Mouse (Mus musculus) right cerebral cortex, postnatal 36 days (tissue): ENCODE measurements around the gene Haus2.
"Not testable (repeated sequence)": the region's sequence is repeated elsewhere in the genome, so short reads cannot be mapped to it uniquely, and the experiment has no call there.

ENCODE experiments used
- DNase-seq, 2 experiments: peaks; one replicate each; pipeline ENCODE4 v3.0.0; 2022; ENCODE audit warnings: low spot score in 2 of 2, mixed read lengths in 1 of 2

Gene Haus2

DNA sequence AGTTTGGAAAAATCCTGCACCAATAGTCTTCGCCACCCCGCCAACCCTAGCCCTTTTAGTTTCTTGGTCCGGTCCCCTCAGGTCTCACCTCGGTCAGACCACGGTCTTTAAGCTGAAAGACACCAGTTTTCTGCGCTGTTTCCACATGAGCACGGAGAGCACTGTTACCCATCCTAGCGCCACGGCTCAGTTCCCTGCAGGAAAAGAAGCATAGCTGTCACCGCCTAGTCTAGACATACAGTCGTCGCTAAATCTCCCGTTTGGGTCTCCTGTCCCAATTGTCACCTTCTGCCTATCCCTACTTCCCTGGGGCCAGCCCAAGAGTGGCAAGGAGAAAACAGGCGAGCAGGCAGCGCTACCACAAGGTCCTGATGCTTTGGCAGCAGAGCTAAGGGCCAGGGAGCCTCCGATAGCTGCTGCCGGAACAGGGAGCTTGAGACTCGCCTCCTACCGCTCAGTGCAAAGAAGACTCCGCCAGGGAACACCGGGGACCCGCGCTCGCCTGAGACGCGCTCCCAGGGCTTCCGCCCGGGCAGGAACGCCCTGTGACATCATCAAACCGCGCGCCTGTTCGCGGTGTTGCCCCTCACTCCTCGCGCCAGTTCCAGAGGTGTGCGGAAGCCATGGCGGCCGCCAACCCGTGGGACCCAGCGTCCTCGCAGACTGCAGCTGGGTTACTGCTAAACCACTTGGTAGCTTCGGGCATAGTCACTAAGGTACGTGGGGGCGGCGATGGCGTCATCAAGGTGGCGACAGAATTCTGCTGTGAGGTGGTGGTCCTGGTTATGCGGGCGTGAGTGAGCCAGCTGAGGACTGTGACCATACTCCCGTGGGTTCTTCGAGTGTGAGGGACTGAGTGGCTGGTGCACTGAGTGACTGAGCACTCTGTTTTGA, at the start of gene Haus2, which contains the start of gene Lrrc57:
Gene Haus2 (plus strand): TSS at position 554 of the 894 bp plus-strand sequence.
Gene Lrrc57 (minus strand): TSS at position 691 of the 894 bp plus-strand sequence.
- DNase-seq, result peak; percentile 86 to 90

DNA sequence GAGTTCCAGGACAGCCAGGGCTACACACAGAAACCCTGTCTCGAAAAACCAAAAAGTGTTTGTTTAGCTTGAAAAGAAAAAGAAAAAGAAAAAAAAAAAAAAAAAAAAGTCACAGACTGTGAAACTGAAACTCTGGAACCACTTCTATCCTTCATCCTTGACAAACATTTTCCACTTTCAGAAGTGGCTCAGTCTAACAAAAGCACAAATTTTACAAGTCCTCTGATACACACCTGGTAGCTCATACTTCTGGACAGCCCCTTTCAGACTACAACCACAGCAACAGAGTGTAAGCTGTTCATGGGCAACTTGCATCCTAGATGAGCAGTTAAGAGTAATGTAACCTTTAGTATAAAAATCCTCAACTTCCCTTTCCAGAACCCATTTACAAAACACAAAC, 47.7 kb upstream of the Haus2 start:
- no peak for DNase-seq

DNA sequence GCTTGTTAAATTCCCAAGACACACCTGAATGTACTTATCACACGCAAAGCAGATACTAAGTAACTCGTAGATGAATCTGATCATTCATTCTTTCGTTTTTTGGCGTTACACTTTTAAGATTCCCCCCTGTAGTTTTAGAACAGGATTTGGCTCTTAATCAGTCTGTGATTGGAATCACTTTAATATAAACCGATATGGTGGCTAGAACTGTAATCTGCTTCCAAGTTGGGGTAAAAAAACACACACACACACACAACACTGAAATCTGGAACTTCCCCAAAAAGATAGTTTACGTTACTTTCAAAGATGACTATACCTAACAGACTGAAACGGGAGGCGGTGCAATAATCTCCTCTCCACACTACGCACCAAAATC, 46.3 kb upstream of the Haus2 start:
- DNase-seq, result no peak

DNA sequence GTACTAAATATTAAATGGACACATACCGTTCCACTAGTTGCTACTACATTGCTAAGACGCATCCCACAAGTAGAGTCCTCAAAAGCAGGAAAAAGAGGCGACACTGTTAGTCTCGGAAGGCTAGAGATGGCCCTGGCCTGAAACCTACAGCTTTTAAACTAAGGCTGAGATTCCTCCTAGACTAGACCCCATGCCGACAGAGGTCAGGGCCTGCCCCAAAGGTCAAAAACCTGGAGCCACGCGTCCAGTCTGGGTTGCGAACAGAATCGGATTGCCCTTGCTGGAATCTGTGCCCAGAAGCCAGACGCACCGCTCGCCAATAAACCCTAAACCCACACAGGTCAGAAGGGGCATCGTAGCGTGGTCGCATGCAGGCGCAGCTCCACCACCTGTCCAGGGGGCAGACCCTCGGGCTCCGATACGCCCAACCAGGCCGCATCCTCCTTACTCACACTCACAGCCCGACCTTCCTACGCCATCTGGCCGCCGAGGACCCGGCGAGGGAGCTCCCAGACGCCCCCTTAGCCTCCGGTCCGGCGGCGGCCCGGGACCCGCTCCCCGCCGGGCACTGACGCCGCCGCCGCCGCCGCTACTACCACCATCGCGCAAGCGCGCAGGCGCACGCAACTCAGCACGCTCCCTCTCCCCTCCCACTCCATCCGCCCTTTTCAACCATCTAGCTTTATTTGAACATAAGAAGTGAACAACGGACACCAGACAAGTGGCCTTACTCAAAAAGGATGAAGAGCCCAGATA, 45.8 kb upstream of the Haus2 start, which contains the start of gene Zfp106:
Gene Zfp106 (minus strand): TSS at position 609 of the 756 bp plus-strand sequence.
- DNase-seq, result peak; percentile 86 to 87

DNA sequence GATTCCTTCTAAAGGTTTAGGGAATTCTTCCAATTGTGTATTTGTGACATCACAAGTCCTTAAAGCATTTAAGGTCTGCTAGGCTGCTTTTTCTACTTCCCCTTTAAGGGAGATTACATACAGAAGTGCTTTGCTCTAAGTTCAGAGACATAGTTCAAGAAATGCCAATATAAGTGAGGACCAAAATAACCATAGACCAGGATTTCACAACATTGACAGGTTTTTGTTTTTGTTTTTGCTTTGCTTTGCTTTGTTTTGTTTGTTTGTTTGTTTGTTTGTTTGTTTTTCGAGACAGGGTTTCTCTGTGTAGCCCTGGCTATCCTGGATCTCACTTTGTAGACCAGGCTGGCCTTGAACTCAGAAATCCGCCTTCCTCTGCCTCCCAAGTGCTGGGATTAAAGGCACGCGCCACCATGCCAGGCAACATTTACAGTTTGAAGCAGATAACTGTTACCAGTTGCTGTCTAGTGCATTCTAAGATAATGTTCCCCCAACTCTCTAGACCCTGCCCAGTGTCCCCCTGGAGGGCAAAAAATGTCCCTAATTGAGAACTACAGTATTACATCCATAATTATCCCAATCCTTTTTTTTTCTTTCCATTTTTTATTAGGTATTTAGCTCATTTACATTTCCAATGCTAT, 44.5 kb upstream of the Haus2 start:
- not testable (repeated sequence) for DNase-seq

DNA sequence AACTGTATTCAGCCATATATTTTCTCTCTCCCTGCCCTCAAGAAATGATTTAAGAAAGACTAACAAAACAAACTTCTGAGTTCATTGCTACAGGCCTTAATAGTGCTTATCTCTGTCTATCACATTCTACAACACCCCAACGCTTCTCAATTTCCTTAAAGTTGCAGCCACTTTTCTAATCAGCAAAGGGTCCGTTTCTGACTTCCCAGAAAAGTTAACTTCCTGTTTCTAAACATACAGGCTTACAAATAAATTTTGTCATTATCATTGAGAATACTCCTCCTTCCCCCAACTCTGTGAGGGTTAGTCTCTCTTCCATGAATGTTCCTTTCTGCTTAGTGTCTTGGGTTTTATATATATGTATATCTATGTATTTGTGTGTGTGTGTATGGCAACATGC, 43.8 kb upstream of the Haus2 start:
- no peak for DNase-seq

DNA sequence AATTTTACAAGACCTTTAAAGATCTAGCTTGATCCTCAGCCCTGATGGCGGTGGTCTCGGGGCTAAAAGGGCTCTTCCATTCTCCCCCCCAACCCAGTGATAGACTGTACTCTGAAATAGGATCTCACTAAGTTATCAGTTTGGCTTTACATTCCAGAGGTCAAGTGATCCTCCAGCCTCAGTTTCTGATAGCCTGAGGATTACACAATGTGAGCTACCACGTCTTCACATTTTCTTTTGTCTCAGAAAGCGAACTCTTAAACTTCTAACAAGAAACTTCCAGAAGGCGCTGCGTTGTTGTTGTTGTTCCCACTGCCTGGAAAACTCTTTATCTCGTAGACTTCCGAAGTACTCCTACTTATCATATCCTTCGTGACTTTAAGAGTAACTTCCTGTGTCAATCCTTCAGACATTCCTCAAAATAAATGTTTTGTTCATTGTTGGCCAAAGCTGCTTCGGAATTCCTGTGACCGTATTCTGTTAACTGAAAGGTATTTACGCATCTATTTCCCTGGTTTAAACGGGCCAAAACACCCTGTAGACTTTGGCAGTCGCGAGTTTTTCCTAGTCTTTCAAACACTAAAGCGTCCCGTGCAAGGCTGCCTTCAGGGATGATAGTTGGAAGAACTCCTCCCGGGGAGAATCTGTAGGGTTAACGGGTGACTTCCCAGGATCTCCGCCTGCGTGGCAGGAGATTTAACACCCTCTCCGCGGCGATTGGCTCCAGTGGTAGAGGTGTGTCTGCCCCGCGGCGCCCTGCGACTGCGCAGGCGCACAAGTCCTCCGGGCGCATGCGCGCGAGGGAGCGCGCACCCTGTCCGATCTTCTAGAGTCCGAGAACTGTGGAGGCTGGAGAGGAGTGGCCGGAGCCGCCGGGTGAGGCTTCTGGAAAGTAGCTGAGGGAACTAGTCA, 42.0 kb upstream of the Haus2 start, which contains the start of gene Snap23:
Gene Snap23 (plus strand): TSS at position 786 of the 912 bp plus-strand sequence.
- DNase-seq, result peak; percentile 89 to 93

DNA sequence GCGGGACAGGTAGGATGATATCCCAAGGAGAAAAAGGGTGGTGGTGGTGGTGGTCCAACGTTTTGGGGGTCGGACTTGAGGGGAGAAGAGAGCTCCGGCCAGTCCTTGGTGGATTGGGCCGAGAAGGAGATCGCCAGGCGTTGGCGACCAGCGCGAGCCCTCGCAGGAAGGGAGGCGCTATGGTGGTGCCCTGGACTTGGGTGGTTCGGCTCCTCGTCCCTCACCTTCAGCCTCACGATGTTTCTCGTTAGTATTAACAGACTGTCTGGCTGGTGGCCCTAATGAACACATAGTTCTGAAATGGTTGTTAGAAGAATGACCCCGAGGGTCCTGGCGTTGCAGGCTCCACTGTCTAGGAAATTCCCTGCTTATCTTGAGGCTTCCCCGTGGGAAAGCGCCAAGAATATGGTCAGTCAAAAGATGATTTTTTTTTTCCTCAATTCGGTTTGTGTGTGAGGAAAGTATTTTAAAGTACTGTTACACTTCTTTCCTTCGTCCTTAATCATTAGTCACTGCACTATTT, 41.3 kb upstream of the Haus2 start:
- DNase-seq, result no peak

DNA sequence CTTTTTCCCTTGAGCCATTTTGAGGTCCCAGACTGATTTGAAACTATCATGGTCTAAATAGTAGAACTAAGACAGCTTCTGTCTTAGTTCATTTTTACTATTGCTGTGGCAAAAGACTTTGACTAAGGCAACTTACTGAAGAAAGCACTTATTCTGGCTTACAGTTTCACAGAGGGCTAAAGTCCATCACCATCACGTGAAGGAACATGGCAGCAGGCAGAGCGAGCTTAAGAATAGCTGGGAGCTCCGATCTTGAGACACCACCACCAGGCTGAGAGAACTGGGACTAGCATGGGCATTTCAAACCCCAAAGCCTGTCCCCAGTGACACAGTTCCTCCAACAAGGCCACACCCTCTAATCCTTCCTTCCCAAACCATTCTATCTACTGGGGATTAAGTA, 38.1 kb upstream of the Haus2 start:
- no peak for DNase-seq

DNA sequence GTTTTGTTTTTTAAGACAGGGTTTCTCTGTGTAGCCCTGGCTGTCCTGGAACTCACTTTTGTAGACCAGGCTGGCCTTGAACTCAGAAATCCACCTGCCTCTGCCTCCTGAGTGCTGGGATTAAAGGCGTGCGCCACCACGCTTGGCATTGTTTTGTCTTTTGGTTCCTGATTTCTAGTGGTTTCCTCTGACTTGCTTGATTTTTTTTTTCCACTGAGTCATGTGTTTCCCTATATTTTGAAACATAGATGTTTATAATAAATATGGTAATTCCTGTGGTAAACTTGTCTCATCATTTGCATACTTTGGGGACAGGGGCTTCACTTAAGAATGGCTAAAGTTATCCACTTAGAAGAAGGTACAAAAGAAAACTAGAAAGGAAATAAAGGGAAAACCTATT, 37.0 kb upstream of the Haus2 start:
- DNase-seq, result not testable (repeated sequence)

DNA sequence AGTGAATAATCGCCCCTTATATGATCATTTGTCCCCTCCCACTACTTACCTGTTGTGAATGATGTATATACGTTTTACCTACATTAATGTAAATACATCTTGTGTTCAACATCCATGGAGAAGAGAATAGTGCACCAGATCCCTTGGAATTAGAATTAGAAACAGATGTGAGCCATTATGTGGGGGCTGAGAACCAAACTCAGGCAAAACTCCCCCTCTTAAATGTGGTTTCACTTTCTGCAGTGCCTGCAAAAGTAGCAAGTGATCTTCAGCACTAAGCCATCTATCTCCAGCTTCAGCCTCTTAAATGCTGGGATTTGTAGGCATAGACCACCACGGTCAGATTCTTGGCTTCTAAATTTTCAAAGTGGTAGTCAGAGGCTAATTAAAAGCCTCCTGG, 34.1 kb upstream of the Haus2 start:
- DNase-seq, result no peak

DNA sequence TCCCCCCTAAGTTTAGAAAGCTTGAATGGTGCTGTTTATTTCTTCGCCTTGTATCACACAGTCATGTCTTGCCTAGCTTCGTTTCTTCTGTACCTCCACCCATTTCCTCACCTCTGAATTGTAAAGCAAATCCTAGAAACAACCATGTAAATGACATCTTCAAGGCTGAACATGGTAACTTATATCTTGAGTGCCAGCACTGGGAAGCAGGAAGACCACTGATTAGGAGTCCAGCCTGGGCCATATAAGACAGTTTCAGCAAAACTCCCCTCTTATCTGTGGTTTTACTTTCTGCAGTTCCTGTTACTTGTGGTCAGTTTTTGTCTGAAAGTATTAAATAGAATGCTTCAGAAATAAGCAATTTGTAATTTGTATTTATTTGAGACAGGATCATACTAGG, 33.2 kb upstream of the Haus2 start:
- DNase-seq, result no peak

DNA sequence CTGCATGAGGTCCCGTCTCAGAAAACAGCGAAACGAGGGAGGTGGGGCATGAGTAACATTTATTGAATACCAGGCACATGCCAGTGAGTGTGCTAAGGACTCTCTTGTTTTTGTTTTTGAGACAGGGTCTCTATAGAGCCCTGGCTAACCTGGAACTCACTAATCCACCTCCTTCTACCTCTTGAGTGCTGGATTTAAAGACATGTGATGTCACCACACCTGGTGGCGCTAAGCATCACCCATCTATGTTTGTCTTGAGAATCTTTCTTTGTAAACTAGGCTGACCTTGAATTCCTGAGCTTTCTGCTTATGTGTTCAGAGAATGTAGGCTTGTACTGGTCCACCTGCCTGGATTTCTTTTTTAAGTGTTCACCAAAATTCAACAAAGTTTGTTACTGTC, 31.4 kb upstream of the Haus2 start:
- DNase-seq, result no peak

DNA sequence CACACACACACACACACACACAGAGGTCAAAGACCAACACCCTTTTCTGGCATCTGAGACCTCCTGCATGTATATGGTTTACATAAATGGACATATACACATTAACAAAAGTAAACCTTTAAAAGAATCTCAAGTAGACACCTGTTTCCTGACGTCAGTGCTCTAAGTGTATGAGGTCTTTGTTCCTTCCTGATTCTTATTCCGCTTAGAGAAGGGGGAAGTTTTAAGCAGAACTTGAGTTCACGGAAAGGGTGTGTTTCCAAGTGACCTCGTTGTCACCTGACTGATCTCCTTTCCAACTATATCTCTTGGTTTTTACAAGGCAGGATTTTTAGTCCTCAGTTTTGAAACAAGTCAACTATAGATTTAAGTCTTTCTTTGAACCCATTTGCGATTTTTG, 30.9 kb upstream of the Haus2 start:
- no peak for DNase-seq

DNA sequence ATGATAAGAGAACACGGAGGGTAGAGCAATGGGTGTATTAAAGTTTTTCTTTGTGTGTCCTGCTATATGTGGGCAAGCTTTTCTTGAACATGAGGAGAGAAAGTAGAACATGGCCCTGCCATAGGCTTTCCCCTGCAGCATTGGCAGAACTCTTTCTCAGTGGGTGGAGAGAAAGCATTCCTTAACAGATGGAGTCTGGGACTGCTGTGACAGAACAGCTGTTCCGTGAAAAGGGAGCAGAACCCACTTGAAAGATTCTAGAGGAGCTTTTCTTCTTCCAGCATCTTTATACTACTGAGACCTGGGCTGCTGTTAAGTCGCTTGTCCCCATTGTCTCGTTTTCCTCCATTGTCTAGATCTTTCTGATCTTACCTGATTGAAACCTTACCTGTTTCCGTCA, 19.4 kb upstream of the Haus2 start:
- peak; percentile 50 to 81 for DNase-seq

DNA sequence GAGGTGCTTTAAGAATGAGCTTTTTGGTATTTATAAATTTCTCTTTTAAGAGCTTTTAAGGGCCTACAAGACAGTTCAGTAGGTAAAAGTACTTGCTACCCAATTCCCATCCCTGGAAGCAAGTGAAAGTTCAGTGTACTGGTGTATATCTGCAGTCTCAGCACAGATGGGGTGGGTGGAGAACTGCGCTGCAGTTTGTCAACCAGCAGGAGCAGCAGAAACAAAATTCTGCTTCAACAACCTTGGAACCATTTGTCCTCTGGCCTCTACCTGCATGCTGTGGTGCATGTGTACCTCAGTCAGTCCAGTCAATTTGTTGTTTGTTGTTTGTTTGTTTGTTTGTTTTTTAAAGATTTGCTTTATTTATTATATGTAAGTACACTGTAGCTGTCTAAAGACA, 17.0 kb upstream of the Haus2 start:
- no peak for DNase-seq

DNA sequence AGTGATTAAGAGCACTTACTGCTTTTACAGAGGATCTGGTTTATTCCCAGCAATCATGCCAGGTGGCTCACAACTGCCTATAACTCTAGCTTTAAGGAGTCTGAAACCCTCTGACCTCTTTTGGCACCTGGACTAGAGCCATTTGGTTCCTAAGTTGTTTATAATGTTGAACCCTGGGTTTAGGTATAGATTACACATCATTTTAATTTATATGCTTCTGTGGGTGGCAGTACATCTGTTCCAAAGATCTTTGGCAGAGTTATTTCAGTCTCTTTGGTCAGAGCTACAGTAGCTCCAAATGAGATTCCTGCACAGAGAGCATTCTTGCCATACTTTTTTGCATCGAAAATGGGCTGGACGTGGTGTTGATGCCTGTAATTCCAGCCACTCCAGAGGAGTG, 11.4 kb upstream of the Haus2 start:
- DNase-seq, result peak in 1 of 2 experiments; percentile 4

DNA sequence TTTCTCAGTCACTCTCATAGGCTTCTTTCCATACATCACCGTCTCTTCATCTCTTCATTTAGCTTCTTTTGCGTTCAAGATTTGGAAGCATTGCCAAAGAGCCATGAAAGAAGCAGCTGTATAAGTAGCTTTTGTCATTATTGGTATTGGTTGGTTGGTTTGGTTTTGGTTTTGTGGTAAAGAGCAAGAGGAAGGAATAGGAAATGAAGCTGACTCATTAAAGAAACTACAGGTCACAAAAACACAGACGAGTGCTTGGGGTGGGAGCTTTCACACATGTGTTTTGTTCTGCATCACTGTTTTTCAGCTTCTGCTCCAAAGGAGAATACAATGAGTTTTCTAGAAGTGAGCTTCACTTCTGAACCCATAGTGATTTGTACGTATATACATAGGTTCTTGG, 9.7 kb upstream of the Haus2 start:
- no peak for DNase-seq

DNA sequence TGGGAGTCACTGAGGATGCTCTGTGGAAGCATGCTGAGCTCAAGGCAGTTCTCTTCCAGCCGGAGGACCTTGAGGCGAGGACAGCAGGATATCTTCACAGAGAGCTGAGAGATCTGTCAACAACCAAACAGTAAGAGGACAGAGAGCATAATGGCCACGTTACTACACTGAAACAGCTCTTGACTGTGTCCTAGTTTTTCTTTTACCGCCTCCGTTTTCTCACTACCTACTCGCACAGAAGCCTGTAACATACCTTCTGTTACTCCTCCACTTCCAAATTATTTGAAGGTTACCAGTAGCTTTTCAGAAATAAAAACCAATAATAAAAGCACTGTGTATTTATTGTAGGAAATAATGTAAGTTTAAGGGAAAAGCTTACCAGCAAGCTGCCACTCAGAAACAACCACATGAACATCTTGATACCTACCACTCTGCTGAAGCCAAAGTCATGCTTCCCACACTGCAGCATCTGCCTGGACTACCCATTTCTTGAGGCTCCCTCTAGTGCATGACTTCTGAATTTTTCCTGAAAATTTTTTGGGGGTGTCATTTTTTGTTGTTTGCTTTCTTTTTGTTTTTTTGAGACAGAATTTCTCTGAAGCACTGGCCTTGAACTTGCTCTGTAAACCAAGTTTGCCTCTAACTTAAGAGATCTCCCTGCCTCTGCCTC, 3.0 kb upstream of the Haus2 start:
- DNase-seq, result peak in 1 of 2 experiments; percentile 45
